Mouse (Mus musculus) urinary bladder, postnatal 14 days (tissue): ENCODE results near the gene Hgd.

Experiments
- DNase-seq: peaks from one replicate; pipeline ENCODE4 v3.0.0; 2021; ENCODE audit warnings: low spot score

Gene Hgd

DNA sequence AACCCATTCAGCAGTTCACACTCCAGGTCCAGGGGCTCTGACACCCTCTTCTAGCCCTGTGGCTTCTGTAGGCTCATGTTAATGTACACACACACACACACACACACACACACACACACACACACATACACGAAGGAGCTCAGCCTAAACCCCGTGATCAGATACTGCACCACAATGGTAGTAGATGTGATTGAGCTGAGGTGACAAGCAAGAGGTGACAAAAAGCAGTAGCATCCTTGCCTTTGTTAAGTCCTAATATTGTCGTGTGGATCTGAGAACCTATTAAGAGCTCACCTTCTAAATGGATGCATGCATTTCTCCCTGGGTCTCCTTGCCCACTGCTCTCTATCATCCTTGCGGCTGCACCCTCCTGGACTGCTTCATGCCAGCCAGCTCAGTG lies 698 bp downstream of the Hgd start:
- DNase-seq, result no peak

DNA sequence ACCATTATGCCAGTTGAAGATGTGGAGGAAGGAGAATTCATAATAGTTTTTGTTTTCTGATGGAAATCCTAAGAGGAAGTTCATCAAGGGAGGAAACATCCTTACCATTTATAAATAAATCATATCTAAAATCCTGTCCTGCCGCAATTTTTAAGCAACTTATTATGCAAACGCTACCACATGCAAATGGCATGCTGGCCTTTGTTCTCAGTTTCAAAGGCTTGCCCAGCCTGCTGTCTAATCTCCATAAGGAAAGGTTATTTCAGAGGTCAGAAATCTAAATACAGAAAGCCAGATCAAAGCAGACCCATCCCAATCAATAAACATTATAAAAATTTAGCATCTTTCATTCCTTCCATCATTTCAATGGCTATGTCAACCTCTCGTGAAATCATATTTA lies 1.9 kb downstream of the Hgd start:
- no peak for DNase-seq

DNA sequence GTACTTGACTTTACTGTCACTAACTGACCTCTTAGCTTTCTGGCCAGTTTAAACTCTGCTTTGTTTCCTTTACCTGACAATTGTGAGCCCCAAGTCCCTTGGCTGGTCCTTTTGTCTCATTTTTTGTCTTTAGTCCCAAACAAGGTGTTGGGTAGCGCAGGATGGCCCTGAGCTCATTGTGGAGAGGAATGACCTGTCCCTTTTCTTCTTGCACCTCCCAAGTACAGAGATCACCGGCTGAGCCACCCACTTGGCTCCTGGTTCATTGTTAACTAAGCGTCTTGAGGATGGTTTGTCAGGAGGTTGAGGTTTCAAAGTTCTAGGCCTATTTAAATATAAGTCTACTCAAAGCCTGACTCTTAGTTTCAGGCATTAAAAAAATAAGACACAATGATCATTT lies 3.4 kb downstream of the Hgd start:
- DNase-seq, result no peak

DNA sequence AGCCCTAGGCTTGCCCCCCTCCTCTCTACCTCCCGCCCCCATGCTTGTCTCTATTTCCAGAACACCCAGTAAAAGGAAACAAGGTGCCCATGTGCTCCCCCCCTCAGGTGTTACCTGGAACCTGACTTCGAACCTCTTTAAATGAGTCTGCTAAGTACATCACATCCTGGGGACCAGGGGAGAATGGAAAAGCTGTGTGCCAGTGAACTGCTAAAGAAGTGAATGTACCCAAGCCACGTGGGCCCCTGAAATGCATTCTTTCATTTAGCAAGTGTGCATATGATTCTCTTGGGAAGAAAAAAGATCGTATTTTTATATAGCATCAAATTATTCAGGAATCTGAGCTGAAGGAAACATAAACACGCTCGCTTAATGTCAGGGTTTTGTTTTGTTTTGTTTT lies 3.8 kb downstream of the Hgd start:
- no peak for DNase-seq

DNA sequence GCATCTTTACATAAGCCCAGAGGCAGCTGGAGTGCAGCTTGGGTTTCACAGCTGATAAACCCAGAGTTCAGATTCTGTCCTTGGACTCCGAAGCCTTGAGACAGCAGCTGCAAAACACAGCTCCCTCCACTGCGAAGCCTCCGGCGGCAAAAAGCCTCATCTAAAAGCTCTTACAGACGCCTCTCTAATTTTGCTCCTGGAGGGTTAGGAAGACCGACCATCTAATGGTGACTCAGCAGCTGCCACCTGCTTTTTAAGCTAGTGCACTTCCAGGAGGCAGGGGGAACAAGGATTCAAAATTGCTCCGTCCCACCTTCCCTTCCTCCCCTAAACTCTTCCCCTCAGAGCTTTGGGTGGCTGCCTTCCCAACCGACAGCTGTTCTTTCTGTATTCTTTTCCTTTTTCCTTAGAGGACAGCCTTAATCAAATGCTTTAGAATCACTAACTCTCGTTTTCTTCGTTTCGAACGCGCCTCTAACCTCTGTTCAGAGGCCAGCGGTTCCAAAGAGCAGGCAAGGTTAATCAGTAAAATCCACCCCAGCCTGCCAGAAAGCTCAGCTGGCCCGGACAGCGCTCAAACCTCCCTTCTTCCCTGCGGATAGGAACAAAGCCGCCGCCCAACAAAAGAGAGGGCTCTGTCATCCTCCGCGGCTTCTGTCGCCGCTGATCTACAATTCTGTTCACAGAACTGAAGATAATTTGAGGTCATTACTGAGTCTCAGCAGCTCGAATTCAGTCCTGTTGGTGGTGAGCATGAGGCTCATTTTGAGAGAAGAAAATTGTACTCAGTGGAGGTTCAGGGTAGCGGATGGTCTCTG lies 4.5 kb downstream of the Hgd start:
- DNase-seq, result peak; percentile 33

DNA sequence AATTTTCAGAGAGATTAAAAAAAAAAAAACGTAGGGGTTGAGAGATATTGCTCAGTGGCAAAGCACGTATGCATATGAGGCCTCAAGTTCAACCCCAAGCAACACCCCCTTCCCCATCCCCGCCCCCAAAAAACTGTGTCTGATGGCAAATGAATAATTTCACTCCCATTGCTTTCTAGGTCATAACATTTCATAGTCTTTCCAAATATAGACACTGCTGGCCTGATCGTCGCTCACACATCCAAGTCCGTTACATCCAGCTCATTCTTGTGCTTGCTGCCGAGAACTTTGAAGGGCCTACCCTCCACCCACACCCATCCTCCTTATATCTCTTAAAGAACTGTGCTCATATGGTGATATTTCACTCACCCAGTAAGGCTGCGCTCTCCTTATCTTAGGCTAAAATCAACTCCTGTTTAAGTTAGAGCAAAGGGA lies 5.2 kb downstream of the Hgd start:
- no peak for DNase-seq

DNA sequence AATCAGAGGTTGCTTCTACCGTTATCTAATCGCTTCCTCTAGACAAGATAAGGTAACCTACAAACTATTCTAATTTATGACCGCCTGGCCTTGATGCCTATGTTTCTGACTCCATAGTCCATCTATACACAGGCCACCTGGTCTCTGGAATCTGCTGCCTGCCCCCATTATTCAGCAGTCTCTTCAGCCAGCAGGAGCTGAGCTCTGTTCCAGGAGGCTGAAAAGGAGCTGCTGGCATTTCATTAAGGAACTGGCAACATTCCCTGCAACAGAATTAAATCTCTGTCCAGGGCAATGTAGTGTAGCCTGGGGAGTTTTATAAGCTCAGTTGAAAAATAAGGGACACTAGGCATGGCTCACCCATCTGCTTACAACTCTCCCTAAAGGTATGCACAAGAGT lies 11.0 kb downstream of the Hgd start:
- DNase-seq, result no peak

DNA sequence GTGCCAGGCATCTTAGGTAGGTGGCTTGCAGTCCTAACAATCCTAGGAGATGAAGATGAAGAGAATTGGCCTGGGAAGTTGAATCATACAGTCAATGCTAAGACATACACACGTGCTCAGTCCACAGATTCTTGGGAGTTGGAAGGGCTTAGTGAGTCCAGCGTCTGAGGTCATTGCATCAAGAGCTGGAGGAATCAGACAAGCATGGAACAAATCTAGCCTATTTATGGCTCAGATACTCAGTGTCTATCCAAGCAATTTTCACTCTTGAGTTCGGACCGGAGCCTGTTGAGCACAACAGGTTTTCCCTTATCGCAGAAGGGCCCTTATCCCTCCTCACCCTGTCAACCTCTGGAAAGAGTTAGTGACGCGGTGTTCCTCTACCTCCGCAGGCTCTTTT lies 11.6 kb downstream of the Hgd start:
- no peak for DNase-seq

DNA sequence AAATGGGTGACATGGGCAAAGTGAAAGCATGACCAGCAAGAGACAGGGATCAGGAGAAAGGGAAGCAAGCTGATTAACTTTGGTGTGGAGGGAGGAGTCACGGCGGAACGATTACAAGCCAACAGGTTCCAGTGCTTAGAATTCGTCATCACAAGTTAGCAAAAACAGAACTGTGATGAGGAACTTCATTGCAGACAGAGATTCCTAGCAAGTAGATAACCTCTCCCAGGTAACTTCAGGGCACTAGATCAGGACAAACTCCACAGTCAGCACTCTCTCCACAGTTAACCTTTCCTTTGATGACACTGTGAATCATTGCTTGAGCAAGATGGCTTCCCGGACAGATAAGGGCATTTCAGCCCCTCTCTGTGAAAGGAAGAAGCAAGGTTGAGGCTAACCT lies 17.5 kb downstream of the Hgd start:
- no peak for DNase-seq

DNA sequence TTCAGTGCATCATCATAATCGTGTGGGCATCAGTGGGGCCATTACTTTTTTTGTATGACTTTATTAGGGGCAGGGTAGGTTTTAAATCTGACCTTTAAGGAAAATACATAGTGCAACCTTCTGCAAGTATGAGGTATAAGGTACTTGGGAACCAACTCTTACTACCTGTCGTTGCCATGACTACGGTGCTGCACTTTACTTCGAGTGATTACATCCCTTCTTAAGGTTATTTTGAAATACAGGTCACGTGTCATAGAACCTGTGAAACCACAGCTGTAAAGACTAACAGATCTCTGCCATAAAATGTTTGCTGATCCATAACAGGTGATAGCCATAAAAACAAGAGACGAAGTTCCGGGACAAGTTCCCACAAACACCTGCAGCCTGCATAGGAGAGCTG lies 18.5 kb downstream of the Hgd start:
- no peak for DNase-seq

DNA sequence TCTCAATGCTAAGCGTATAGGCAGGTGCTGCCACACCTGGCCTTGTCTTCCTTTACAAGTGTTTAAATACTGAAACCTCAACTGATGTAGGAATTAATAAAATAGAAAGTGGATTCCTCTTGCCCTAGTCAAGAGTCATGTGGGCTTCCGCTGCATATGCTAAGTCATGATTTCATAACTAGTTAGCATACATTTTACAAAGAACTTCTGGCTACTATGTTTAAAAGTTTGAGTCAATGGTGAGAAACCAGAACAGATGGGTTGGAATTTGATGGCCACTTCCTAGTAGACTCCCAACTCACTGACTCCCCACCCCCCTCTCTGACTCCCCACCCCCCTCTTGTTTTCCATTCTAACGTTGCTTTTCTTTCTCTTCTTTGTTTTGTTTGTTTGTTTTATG lies 19.4 kb downstream of the Hgd start:
- DNase-seq, result no peak

DNA sequence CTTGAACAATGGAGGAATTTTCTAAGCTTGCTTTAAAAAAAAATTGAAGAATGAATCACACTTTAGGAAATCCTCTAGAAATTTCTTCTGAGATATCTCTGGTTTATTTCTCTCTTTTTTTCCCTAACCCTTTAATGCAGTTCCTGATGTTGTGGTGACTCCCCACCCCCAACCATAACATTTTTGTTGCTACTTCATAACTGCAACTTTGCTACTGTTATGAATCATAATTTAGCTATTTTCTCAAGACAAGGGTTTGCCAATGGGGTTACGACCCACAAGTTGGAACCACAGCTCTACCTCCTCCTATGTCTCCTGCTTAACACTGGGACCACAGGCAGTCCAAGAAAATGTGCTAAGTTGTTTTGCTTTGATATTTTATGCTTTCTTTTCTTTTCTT lies 23.5 kb downstream of the Hgd start:
- no peak for DNase-seq

DNA sequence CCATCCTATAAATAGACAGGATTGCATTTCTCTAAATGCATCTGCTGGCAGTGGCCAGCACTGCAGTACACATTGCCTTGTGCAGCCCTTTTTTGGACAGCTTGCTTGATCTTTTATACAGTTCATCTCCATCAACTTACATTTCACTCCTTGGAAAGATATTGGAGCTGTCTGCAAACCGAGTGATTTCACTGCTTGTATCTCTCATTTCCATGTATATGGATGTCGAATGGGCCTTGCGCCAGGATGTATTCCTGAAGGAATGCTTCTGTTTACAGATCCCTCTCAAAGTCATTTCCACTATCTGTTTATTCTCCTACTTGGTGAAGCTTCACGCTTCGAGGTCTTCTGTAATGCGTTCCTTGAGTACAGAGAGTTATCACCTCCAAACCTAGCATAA lies 24.3 kb downstream of the Hgd start:
- no peak for DNase-seq

DNA sequence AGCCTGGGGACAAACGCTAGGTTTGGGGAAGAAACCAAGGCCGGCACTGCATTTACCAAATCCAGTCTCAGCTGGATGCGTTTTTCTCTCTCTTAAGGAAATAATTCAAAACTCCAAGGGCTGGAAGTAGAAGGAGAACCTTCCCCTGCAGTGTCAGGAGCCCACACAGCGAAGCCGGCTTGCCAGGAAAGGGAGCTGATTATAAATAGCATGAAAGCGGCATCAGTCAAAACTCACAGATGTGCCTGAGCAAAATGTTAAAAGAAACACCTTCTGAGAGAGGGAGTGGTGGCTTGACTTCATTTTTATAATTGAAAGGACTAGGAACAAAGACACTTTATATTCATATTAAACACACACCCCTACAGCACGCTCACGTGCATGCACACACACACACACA lies 30.4 kb downstream of the Hgd start:
- DNase-seq, result no peak

DNA sequence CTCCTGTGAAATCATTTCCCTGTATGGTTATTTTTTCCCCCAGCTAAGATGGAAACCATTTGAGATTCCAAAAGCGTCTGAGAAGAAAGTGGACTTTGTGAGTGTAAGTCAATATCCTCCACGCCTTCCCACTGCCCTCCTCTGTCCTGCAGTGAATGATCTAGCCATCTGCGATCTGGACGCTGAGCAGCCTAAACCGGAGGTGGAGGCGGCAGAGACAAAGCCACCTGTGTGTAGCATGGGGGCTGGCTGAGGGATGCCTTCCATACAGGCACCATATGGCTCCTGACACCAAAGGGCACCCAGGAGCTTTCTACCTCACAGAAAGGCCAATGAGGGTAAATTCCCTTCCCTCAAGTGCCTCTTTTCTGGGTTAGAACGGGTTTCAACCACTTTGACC lies 31.1 kb downstream of the Hgd start:
- DNase-seq, result no peak

DNA sequence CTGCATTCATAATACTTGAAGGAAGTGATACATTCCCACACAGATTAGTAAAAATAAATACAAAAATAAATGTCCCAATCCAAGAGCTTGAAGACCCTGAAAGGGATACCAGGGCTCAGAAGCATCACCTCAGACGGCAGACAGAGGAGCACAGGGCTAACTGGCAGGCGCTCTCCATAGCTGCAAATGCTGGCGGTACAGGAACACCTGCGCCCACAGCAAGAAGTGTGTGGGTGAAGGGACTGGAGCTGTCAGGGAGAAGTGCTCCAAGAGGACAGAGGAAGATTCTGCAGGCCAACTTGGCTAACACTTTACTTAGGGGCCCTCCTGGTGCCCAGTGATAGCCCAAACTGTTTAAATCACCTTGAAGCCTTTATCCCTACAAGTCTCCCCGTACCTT lies 32.1 kb downstream of the Hgd start:
- no peak for DNase-seq

DNA sequence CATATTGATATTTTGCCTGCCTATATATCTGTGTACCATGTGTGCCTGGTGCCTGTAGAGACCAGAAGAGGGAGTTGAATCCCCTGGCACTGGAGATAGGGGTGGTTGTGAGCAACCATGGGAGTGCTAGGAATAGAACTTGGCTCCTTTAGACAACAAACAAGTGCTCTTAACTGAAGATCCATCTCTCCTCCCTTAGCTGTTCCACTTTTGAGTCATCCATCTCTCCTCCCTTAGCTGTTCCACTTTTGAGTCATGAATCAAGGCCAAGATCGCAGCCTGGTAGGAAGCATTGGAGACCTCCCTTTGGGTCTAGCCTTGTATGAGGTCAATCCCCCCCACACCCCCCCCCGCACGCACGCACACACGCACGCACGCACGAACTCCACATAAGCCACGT lies 34.6 kb downstream of the Hgd start:
- no peak for DNase-seq

DNA sequence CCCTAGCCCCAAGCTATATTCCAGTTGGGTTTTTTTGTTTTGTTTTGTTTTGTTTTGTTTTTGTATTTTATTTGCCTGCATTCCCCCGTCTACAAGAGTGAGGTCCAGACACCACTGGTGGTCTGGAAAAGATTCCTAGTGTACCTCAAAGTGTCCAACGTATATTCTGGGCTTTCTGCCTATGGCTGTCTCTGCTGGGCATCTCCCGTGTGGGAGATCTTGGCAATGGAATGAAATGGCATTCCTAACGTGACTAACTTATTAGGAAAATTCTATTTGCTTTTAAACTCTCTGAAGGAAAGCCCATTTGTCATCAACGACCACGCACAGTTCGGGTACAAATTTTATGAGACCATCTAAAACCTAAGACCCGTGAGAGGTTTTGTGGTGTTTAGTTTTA lies 35.5 kb downstream of the Hgd start:
- no peak for DNase-seq

DNA sequence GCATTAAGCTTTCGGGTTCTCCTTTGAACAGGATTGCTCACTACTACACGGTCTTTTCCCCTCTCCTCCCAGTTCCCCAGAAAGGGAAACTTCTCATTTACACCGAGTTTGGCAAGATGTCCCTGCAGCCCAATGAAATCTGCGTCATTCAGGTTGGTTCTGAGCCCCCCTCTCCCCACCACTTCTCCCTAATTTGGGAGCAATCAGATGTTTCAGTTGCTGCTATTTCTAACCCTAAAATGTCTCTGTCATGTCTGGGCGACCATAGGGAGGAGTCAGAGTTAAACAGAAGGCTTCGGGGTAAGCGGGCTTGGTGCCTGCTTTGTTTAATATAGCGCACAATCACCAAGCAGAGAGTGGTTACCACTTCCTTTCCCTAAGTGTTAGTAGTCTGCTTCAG lies 36.2 kb downstream of the Hgd start:
- DNase-seq, result no peak

DNA sequence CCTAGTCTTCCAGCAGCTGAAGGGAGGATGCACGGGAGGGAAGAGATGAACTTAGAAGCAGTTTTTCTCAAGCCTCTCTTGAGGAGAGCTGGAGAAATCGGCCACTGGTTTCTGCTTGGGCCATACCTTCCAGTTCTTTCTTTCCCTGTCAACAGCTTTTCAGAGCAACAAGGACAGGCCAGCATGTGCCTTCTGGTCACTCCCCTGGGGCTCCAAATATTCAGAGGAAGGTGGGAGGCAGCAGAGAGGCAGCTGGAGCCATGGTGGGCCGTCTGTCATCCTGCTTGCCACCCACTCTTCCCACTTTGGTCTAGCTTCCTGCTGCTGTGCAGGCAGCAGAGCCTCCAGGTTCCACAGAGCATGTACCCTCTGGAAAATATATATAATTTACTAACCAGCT lies 37.7 kb downstream of the Hgd start:
- no peak for DNase-seq

DNA sequence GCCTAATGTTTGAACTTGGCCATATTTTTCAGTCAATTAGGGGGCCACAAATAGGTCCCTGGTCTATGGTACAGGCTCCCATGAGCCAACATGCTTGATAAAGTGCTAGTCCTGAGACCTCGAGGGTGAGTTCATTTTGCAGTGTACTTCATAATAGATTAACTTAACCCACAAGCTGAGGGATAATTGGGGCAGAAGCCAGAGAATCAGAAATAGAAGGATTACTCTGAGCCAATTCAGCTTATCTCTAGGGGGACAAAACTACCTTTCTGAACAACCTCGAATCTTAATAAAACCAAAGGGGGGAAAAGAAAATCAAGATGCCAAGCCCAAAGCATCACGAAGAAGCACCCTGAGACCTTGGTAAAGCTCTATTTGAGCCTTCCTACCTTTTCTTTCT lies 42.5 kb downstream of the Hgd start:
- DNase-seq, result no peak

DNA sequence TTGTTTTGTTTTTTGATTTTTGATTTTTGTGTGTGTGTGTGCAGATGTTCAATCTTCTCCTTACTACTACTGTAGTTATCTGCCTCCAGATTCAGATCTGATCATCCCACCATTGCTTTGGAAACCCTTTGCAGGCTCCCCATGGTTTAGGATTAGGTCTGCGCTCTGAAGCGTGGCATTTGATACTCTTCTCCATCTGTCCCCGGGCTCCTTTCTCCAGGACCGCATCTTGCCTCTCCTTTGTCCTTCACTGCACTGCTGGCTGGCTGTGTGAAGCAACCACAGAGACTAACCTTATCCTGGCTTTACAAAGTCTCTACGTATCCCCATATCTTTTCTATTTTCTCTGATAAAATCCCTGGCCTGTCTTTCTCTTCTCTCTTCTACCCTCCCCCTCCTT lies 43.0 kb downstream of the Hgd start:
- DNase-seq, result no peak

DNA sequence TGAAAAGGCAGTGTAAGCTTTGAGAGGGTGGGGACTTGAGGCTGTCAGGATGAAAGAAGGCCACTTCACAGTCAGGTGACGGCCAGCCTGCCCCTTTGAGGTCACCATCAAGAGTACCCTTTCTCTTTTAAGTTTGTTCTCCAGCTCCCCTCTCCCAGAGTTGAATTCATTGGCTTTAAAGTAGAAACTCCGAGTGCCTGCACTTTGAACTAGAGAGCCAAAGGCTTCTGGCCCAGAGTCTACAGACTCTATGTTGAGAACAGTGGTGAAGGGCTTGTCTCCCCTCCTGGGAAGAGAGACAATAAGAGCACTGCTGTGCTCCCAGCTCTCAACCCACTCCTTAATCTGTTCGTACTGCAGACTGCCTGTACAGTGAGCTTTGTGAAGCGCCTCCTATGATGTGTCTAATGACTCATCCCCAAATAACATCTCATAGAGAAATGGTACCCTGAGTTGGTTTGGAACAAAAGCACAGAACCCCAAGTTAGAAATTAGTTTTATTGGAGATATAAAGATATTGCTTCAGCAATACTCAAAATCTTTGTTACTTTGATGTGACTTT lies 46.5 kb downstream of the Hgd start:
- DNase-seq, result no peak

DNA sequence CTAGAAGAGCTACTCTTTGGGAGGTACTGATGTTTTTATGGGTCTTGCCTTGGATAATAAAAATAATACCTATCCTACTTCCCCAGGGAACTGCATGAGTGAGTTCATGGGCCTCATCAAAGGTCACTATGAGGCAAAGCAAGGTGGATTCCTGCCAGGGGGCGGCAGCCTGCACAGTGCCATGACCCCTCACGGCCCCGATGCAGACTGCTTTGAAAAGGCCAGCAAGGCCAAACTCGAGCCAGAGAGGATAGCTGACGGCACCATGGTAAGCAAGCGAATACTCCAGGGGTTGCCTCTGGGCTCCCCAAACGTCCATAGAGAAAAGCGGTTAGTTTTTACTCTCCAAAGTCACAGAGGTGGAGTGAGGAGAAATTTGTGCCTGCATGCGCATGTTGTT lies 48.4 kb downstream of the Hgd start:
- no peak for DNase-seq
